Mouse (Mus musculus) E14TG2a.4 (cell line): ENCODE results near the gene Dock7.
"Not testable (repeated sequence)": the region's sequence is repeated elsewhere in the genome, so short reads cannot be mapped to it uniquely, and the experiment has no call there.

Experiments
- H3K27me3 ChIP-seq: 2 replicates; pipeline ENCODE4 v1.6.1; 2014; ENCODE audit warnings: low read length, control low read depth; ENCODE audit not compliant: insufficient read depth
- H3K36me3 ChIP-seq: 2 replicates; pipeline ENCODE4 v1.6.1; 2014; ENCODE audit warnings: low read length, control low read depth; ENCODE audit not compliant: insufficient read depth
- H3K4me1 ChIP-seq: replicated peaks from 2 replicates; pipeline ENCODE4 v1.6.1; 2014; ENCODE audit warnings: low read depth, low read length, control low read depth
- H3K4me3 ChIP-seq: replicated peaks from 2 replicates; pipeline ENCODE4 v1.5.1; 2014; ENCODE audit warnings: mild to moderate bottlenecking, low read length
- H3K9me3 ChIP-seq: 2 replicates; pipeline ENCODE4 v1.6.1; 2014; ENCODE audit warnings: low read length, control low read depth
- CTCF ChIP-seq: conservative IDR thresholded peaks from 2 replicates; pipeline ENCODE4 v1.5.1; 2014; ENCODE audit warnings: low read length
- NANOG ChIP-seq: IDR thresholded peaks from 2 replicates; pipeline ENCODE4 v1.6.1; 2014; ENCODE audit warnings: borderline replicate concordance, low read length, mixed read lengths
- POU5F1 ChIP-seq: IDR thresholded peaks from 2 replicates; pipeline ENCODE4 v1.6.1; 2014; ENCODE audit warnings: low read length, borderline replicate concordance

Gene Dock7

DNA sequence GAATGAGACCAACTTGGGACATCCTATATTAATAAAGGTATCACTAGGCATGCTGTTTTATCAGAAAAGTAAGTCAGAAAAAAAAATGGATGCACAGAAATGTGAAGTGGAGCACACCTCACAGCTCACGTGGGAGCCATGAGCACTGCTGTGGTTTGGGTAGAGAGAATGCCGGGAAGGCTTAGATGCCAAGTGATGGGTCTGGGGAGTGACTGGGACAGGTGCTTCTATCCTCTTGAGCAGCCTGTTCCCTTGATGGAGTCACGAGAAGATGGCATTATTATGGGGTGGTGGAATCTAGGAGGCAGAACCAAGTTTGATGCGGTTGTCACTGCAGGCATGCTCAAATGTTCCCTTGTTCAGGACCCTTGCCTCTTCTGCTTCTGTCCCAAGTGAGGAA, 109.7 kb downstream of the Dock7 start:
- TF ChIP-seq CTCF, result no peak
- TF ChIP-seq NANOG, result no peak
- no peak for TF ChIP-seq POU5F1
- no peak overlapping the region for H3K4me3 ChIP-seq

DNA sequence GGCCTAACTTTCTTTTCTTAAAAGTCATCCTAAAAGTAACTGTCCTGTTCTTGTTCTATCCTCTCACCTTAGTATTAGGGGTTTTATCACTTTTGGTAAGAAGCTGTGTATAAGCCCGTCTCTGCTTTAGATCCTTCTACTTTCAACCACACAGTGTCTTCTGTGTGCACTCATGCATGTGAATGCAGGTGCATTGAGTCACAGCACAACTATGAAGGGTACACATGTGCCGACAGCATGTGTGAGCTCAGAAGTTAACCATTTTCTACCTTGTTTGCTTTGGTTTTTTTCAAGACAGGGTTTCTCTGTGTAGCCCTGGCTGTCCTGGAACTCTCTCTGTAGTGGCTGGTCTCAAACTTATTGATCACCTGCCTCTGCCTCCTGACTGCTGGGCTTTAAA, 114.4 kb downstream of the Dock7 start:
- peaks cover 5% of the 10 kb centered on the region; the same call in 1 of the 2 replicates for H3K4me1 ChIP-seq
- no peaks in the 10 kb centered on the region for H3K36me3 ChIP-seq
- TF ChIP-seq POU5F1 (no peak), NANOG (no peak), CTCF (no peak)
- H3K4me3 ChIP-seq, result no peak overlapping the region
- H3K27me3 ChIP-seq, result no peaks in the 10 kb centered on the region
- H3K9me3 ChIP-seq, result no peaks in the 10 kb centered on the region

More for the DNA sequence above, 109.7 kb downstream of the Dock7 start:
- no peaks in the 10 kb centered on the region for H3K27me3 ChIP-seq
- H3K4me1 ChIP-seq, result 0 out of 2 replicates have a peak, but pooled peaks cover 3% of the 10 kb centered on the region
- no peaks in the 10 kb centered on the region for H3K36me3 ChIP-seq
- no peaks in the 10 kb centered on the region for H3K9me3 ChIP-seq

DNA sequence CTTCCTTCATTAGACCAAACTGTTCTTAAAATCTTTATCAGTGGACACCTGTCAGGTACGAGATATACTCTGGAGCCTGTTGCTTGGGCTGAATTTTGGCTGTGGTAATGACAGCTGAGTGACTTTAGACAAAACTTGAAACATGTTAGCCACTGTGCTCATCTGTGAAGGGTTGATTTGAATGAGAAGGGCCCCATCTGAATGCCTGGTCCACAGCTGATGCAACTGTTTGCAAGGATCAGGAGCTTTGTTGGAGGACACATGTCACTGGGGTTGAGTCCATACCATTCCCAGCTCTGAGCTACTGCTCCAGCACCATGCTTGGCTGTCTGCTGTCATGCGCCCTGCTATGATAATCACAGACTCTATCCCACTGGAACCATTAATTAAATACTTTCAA, 115.1 kb downstream of the Dock7 start:
- no peaks in the 10 kb centered on the region for H3K9me3 ChIP-seq
- TF ChIP-seq NANOG (no peak), CTCF (no peak), POU5F1 (no peak)
- no peaks in the 10 kb centered on the region for H3K27me3 ChIP-seq
- no peak overlapping the region for H3K4me3 ChIP-seq
- H3K4me1 ChIP-seq, result peaks cover 5% of the 10 kb centered on the region; the same call in 1 of the 2 replicates
- H3K36me3 ChIP-seq, result no peaks in the 10 kb centered on the region

DNA sequence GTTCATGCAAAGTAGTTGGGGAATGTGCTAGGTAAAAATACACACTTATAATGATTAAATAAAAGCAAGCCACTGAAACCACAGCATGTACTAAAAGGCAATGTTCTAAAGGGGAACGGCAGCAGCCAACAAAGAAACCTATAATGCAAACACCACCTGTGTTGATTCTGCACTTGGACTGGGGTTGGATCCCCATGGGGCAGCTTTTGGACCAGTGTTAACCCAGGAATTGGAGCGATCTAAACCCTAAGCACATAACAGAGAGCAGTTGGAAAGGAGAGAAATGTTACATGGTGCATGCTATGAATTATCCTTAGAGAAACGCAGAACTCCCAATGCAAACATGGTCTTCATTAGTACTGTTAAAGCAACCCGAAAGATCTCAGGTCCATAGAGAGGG, 127.2 kb downstream of the Dock7 start:
- no peak overlapping the region for H3K4me3 ChIP-seq
- TF ChIP-seq CTCF (no peak), POU5F1 (no peak), NANOG (no peak)
- H3K36me3 ChIP-seq, result no peaks in the 10 kb centered on the region
- no peaks in the 10 kb centered on the region for H3K27me3 ChIP-seq
- H3K9me3 ChIP-seq, result no peaks in the 10 kb centered on the region
- no peaks in the 10 kb centered on the region for H3K4me1 ChIP-seq

DNA sequence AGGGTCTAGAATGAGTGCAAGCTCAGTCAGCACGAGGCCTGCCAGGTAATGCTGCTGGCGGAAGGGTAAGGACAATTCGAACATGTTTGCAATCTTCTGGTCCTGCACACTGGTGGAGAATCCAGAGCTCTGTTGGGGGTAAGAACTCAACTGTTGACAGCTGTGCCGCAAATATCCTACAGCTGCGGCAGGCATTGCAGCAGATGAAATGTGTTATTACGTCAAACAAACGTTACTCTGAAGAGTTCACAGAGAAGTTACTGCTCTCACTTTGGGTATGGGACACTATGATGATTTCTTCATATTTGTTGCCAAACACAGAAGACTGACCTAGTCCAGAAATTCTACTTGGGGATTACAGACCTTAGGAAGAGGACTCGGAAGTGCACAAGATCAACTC, 136.0 kb downstream of the Dock7 start:
- Histone ChIP-seq H3K36me3 (no peaks in the 10 kb centered on the region), H3K4me1 (no peaks in the 10 kb centered on the region), H3K9me3 (peaks cover 11% of the 10 kb centered on the region), H3K4me3 (no peak overlapping the region), H3K27me3 (no peaks in the 10 kb centered on the region)
- TF ChIP-seq POU5F1, result no peak
- TF ChIP-seq CTCF, result no peak
- no peak for TF ChIP-seq NANOG

DNA sequence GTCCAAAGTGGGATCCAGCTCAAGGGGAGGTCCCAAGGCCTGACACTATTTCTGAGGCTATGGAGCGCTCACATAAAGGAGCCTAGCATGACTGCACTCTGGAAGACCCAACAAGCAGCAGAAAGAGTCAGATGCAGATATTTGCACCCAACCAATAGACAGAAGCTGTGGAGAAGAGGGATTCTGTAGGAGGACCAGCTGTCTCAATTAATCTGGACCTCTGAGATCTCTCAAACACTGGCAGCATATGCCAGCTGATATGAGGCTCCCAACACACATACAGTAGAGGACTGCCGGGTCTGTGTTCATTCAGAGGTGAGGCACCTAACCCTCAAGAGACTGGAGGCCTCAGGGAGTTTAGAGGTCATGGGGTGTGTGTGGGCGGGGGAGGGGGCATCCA, 140.7 kb downstream of the Dock7 start:
- H3K4me3 ChIP-seq, H3K27me3 ChIP-seq, H3K36me3 ChIP-seq, H3K9me3 ChIP-seq, H3K4me1 ChIP-seq: not testable (repeated sequence)

DNA sequence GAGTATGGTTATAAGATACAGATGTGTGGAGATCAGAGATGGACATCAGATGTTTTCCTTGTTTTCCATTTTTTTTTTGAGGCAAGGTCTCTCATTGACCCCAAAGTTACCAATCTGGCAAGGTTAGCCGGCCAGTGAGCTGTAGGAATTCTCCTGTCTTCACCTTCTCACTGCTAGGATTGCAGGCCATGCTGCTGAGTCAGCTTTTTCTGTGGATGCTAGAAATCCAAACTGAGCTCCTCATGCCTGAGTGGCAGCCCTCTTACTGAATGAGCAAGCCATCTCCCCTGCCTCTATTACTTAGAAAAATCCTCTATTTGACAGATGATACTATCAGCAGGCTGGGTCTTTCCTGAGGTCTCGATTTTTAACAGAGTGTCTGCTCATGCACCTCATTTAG, 142.0 kb downstream of the Dock7 start:
- Histone ChIP-seq H3K36me3 (no peaks in the 10 kb centered on the region), H3K4me1 (no peaks in the 10 kb centered on the region), H3K9me3 (no peaks in the 10 kb centered on the region), H3K4me3 (no peak overlapping the region), H3K27me3 (no peaks in the 10 kb centered on the region)
- TF ChIP-seq POU5F1, result no peak
- TF ChIP-seq CTCF, result no peak
- no peak for TF ChIP-seq NANOG

- not testable (repeated sequence) for H3K4me1 ChIP-seq, H3K27me3 ChIP-seq, H3K4me3 ChIP-seq, H3K9me3 ChIP-seq, H3K36me3 ChIP-seq
These were observed 142.4 kb downstream of the Dock7 start for GRCm38 (mm10) chr4:98978288-98978687.

DNA sequence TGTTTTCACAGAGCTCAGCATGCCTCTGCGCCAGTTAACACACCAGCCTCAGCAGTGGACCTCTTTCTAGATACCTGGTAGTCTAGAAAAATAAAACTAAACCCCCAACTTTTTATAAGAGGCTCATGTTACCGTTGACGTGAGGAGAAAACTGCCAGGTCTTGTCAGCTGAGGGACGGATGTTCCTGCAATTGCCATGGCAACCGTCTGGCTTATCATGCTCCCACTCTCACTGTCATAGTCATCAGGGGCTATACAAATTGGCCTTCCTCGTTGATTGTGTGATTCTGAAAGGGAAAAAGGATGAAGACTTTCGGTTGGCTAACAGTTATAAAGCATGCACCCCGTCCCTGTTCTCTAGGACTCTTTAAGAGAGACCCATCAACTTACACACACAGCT, 145.0 kb downstream of the Dock7 start:
- Histone ChIP-seq H3K27me3 (no peaks in the 10 kb centered on the region), H3K4me3 (no peak overlapping the region), H3K36me3 (peaks cover 4% of the 10 kb centered on the region), H3K9me3 (no peaks in the 10 kb centered on the region), H3K4me1 (no peaks in the 10 kb centered on the region)
- TF ChIP-seq POU5F1 (no peak), NANOG (no peak), CTCF (no peak)

DNA sequence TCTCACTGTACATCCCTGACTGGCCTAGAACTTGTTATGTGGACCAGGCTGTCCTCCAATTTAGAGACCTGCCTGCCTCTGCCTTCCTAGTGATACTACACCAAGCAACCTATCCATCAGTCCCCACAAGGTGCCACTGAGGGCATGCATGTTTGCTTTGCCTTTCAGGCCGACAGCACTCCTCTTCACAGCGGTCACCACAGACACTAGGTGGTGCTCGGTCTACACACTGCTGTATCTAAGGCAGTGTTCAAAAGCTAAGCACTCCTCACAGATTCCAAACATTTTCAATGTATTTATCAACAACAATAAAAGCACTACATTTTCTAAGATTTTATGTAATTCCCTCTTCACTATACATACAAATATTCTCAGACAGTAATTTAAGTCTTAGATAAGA, 150.8 kb downstream of the Dock7 start:
- Histone ChIP-seq H3K36me3 (peaks cover 26% of the 10 kb centered on the region), H3K4me3 (no peak overlapping the region), H3K27me3 (no peaks in the 10 kb centered on the region), H3K4me1 (no peaks in the 10 kb centered on the region), H3K9me3 (no peaks in the 10 kb centered on the region)
- TF ChIP-seq CTCF (no peak), POU5F1 (no peak), NANOG (no peak)
